Mouse (Mus musculus): ENCODE measurements around the gene Gucy2c.

- no peak for TF ChIP-seq ETS1 (IDR thresholded peaks at IDR 0.05; ENCODE audit: low read depth, low read length)
- no peak for TF ChIP-seq POLR2AphosphoS5 (IDR thresholded peaks at IDR 0.05; ENCODE audit: borderline replicate concordance, low read depth, low read length)
- no peak for TF ChIP-seq CTCF (IDR thresholded peaks at IDR 0.05 in 2 of 3, conservative IDR thresholded peaks at IDR 0.05 in 1 of 3; ENCODE audit: control insufficient read depth in 1 of 3, insufficient read depth in 1 of 3, low read depth in 2 of 3, low read length in 3 of 3, poor library complexity in 1 of 3, severe bottlenecking in 1 of 3)
- TF ChIP-seq E2F4 (IDR thresholded peaks at IDR 0.05; ENCODE audit: borderline replicate concordance, low read depth, low read length) = no peak
- TF ChIP-seq EP300 (IDR thresholded peaks at IDR 0.05; ENCODE audit: low read depth in 1 of 2, low read length in 2 of 2) = no peak
- no peak for TF ChIP-seq ZNF384 (IDR thresholded peaks at IDR 0.05; ENCODE audit: low read depth, low read length)
- no peak for TF ChIP-seq POLR2A (IDR thresholded peaks at IDR 0.05; ENCODE audit: control insufficient read depth in 1 of 2, insufficient read depth in 1 of 2, low read depth in 1 of 2, low read length in 2 of 2, poor library complexity in 1 of 2)
- no peak for TF ChIP-seq RCOR1 (IDR thresholded peaks at IDR 0.05; ENCODE audit: low read depth, low read length)
These were observed 73.0 kb downstream of the Gucy2c start for GRCm38 (mm10) chr6:136708597-136708996.

All from MEL (cell line).